Mouse (Mus musculus) embryonic fibroblast, embryonic 13.5 days (primary cell): ENCODE data around the gene Olfr1380.
"Not testable (repeated sequence)": the region's sequence is repeated elsewhere in the genome, so short reads cannot be mapped to it uniquely, and the experiment has no call there.

Source experiments
- CTCF ChIP-seq: IDR thresholded peaks from 2 replicates; pipeline ENCODE4 v1.5.1; 2011; ENCODE audit warnings: mild to moderate bottlenecking, control low read depth, low read length, moderate library complexity, borderline replicate concordance; ENCODE audit not compliant: insufficient read depth
- POLR2A ChIP-seq: IDR thresholded peaks from 2 replicates; pipeline ENCODE4 v1.6.1; 2011; ENCODE audit warnings: low read depth, mild to moderate bottlenecking, control low read depth, low read length, moderate library complexity

DNA sequence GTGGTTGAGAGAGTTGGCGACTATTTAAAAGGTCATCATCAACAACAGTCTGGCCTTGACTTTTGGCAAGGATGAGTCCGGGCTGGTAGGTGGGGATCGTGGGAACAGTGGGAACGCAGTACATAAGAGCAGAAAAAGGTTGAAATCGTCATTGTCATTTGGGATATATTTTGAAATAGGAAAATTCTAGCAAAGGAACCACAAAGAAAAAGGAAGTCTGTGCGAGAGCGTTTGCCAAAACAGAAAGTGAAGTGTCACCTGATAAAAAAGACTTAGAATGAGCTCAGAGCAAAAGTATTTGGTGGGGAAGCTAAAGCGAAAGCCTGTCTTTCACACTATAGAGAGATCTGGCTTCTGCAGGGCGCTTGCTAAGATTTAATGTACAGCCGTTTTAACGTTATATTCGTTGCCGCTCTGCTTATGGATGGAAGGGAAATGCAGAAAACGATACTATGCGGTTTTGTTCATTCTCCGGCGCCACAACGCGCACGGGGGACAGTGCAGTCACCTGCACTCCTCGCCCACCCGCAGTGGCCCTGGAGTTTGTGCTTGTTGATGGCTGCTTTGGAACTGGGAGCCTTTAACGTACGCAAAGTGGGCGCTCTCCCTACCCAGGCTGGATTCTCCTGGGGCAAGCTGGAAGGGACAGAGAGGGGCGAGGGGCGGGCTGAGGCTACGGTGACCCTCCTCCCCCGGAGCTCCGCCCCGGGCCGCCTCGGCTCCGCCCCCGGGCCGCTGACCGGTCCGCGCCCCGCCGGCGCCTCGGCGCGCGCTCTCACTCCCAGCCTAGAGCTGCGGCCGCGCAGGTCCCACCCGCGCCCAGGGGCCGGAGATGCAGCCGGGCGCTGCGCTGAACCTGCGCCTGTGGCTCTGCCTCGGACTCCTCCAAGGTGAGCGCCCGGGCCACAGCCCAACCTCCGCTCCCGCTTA, 52.5 kb downstream of the Olfr1380 start, which contains the start of gene Flt4:
- TF ChIP-seq POLR2A, CTCF: not testable (repeated sequence)
